Mouse (Mus musculus): Measurements from ENCODE around the gene Klf13. TPM values are rescaled to one million over a fixed set of nuclear protein-coding genes. Genes with fewer than 3 reads are reported as not detected.

Gene Klf13
- polyA plus RNA-seq, 1 experiment from 2014 or later = 32.0 TPM

DNA sequence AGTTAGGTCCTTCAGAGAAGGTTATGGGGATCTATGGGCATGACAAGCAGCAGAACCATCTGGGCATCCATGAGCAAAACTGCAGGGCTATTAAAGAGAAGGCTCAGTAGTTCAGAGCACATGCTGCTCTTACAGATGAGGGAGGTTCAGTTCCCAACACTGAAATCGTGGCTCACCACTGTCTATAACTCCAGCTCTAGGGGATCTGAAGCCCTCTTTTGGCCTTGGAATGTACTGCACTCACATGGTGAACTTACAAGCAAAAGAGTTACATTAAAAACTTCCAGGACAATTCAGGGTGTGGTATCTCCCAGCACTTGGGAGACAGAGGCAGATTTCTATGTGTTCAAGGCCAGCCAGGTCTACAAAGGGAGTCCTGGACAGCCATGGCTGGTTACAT is 15.7 kb downstream of the Klf13 start:
- no peak overlapping the region for H3K4me2 ChIP-seq
- 0 out of 2 replicates have a peak, but pooled peaks cover 2% of the 10 kb centered on the region for H3K36me3 ChIP-seq (ENCODE audit: control insufficient read depth, insufficient read depth, low read length)
- 85% methylated on average over 1 of the region's 1 CpGs for WGBS
- no peaks in the 10 kb centered on the region for H3K27me3 ChIP-seq (ENCODE audit: control insufficient read depth, insufficient read depth, low read length)
- DNase-seq (ENCODE audit: low spot score, missing footprints) (no peak), ATAC-seq (ENCODE audit: low FRiP score) (no peak)
- H3K4me1 ChIP-seq (ENCODE audit: control insufficient read depth, insufficient read depth, low read length) = peaks cover 6% of the 10 kb centered on the region; the same call in 1 of the 2 replicates
- H3K9me3 ChIP-seq (ENCODE audit: control insufficient read depth, low read length) = no peaks in the 10 kb centered on the region
- H3K4me3 ChIP-seq (ENCODE audit: low read depth, low read length) = no peak overlapping the region
- no peak overlapping the region for H3K27ac ChIP-seq (ENCODE audit: low read depth, low read length)
- H3K9ac ChIP-seq (ENCODE audit: low read length) = no peak overlapping the region

DNA sequence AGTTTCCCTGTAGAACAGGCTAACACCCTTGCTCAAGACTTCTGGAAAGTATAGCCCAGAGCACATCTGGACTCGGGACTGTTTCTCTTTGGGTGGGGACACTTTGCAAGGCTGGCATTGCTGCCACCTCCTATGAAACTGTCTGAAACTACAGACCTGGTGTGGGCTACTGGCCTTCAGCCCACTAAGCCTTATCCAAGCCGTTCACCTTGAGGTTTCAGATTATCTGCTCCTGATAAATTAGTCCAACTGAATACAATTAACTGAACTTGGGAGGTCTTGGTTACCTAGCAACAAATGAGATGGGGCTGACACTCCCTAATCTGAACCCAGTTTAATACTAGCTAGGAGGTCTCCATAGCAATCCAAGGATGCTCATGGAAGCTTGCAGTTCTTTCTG is 16.1 kb downstream of the Klf13 start:
- H3K9ac ChIP-seq (ENCODE audit: low read length) = no peak overlapping the region
- no peaks in the 10 kb centered on the region for H3K9me3 ChIP-seq (ENCODE audit: control insufficient read depth, low read length)
- 0 out of 2 replicates have a peak, but pooled peaks cover 2% of the 10 kb centered on the region for H3K36me3 ChIP-seq (ENCODE audit: control insufficient read depth, insufficient read depth, low read length)
- no peak overlapping the region for H3K27ac ChIP-seq (ENCODE audit: low read depth, low read length)
- H3K4me3 ChIP-seq (ENCODE audit: low read depth, low read length) = no peak overlapping the region
- whole genome bisulfite sequencing = 66% methylated on average over 2 of the region's 2 CpGs
- peaks cover 6% of the 10 kb centered on the region; the same call in 1 of the 2 replicates for H3K4me1 ChIP-seq (ENCODE audit: control insufficient read depth, insufficient read depth, low read length)
- H3K4me2 ChIP-seq = no peak overlapping the region
- no peak for ATAC-seq (ENCODE audit: low FRiP score)
- DNase-seq (ENCODE audit: low spot score, missing footprints) = no peak
- no peaks in the 10 kb centered on the region for H3K27me3 ChIP-seq (ENCODE audit: control insufficient read depth, insufficient read depth, low read length)

DNA sequence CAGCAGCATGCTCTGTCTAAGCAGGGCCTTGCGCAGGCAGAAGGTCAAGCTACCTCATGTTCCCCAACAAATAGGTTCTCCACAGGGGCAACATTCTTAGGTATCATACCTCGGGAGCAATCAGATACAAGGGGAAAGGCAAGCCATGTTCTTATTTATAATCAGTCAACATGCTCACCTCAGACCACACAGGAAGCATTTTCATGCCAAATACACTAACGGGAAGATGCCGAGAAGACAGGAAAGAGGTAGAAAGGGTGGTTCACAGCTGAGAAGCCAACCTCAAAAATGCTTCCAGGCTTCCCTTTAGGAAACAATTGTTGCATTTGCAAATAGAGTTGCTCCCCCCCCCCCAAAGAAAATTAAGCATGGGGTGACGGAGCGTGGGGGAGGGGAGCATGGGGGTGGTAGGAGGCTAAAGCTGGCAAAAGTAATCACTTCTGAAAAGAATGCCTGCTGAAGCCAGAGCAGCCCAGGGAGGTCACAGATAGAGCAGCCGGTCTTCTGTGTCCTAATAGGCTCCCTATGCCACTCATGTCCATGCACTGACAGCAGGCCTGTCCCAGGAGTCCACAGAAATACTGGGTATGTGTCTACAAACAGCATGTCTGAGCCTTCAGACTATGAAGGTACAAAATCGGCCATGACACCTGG is 16.7 kb downstream of the Klf13 start:
- Histone ChIP-seq H3K27me3 (ENCODE audit: control insufficient read depth, insufficient read depth, low read length) (no peaks in the 10 kb centered on the region), H3K9ac (ENCODE audit: low read length) (no peak overlapping the region), H3K4me1 (ENCODE audit: control insufficient read depth, insufficient read depth, low read length) (peaks cover 6% of the 10 kb centered on the region; the same call in 1 of the 2 replicates), H3K9me3 (ENCODE audit: control insufficient read depth, low read length) (no peaks in the 10 kb centered on the region), H3K4me2 (no peak overlapping the region), H3K4me3 (ENCODE audit: low read depth, low read length) (no peak overlapping the region), H3K36me3 (ENCODE audit: control insufficient read depth, insufficient read depth, low read length) (0 out of 2 replicates have a peak, but pooled peaks cover 2% of the 10 kb centered on the region), H3K27ac (ENCODE audit: low read depth, low read length) (no peak overlapping the region)
- 77% methylated on average over 8 of the region's 8 CpGs for WGBS
- DNase-seq (ENCODE audit: low spot score, missing footprints) (no peak), ATAC-seq (ENCODE audit: low FRiP score) (no peak; the same call in 1 of the 2 replicates)

DNA sequence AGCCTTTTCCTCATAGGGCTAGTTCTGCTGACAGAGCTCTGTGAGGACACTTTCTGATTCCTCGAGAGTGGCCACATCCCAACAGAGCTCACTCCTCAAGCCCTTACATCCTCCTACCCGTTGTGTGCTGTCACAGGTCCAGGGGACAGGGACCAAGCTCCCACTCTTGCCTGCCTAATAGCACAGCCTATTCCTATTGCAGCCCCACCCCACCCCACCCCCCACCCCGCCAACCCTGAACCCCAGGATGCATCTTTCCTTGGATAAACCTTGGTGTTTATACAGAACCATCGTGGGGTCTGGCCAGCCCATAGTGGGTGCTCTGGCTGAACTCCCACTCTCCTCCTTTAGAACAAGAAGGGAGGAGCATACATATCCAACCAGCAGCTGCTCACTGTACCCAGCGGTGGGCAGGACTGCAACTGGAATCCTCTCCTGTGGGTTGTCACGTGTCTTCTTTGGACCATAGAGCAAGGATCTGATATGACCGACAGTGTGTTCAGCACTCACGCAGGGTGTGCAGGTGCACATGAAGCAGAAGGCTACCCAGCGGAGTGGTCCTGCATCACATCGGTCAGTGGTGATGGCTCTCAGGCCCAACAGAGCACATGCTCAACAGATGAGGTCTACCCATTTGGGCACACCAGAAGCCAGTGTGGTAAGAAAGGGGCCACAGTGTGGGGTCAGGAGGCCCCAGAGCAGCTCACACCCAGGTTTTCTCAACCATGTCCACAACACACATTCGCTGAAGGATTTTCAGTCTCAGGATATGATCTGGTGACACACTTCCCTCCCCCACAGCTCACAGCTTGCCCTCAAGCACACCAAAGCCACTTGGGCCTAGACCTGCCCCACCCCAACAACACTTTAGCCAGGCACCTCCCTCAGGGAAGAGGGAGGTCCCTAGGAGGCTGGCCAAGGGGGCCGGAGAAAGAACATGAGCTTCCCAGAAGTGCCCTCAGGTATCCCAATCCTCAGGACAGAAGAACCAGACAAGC is 19.6 kb downstream of the Klf13 start:
- no peaks in the 10 kb centered on the region for H3K9me3 ChIP-seq (ENCODE audit: control insufficient read depth, low read length)
- 91% methylated on average over 12 of the region's 12 CpGs for WGBS
- no peaks in the 10 kb centered on the region for H3K27me3 ChIP-seq (ENCODE audit: control insufficient read depth, insufficient read depth, low read length)
- H3K4me3 ChIP-seq (ENCODE audit: low read depth, low read length) = no peak overlapping the region
- H3K4me2 ChIP-seq = no peak overlapping the region
- ATAC-seq (ENCODE audit: low FRiP score) = no peak
- H3K27ac ChIP-seq (ENCODE audit: low read depth, low read length) = no peak overlapping the region
- no peak for DNase-seq (ENCODE audit: low spot score, missing footprints)
- 0 out of 2 replicates have a peak, but pooled peaks cover 2% of the 10 kb centered on the region for H3K36me3 ChIP-seq (ENCODE audit: control insufficient read depth, insufficient read depth, low read length)
- H3K9ac ChIP-seq (ENCODE audit: low read length) = no peak overlapping the region
- H3K4me1 ChIP-seq (ENCODE audit: control insufficient read depth, insufficient read depth, low read length) = peaks cover 8% of the 10 kb centered on the region

DNA sequence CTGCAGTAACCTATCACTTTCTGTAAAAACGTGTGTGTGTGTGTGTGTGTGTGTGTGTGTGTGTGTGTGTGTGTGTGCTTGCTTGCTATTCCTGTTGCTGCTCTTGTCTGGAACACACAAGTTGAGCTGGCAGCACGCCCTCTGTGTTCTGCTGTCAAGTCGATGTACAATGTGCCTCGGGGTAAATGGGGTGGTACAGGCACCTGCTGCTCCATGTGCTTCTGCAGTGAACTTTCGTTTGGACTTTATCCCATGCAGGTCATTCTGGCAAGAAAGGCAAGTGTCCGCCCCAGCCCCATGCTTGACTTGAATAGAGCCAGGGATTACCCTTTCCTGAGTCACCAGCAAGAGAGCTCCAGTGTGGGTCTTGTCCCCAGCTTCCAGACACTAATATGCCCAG is 21.0 kb downstream of the Klf13 start:
- no peak overlapping the region for H3K4me3 ChIP-seq (ENCODE audit: low read depth, low read length)
- ATAC-seq (ENCODE audit: low FRiP score) = no peak
- no peak overlapping the region for H3K9ac ChIP-seq (ENCODE audit: low read length)
- 81% methylated on average over 6 of the region's 6 CpGs for WGBS
- H3K9me3 ChIP-seq (ENCODE audit: control insufficient read depth, low read length) = no peaks in the 10 kb centered on the region
- peaks cover 18% of the 10 kb centered on the region for H3K4me1 ChIP-seq (ENCODE audit: control insufficient read depth, insufficient read depth, low read length)
- no peak for DNase-seq (ENCODE audit: low spot score, missing footprints)
- H3K4me2 ChIP-seq = no peak overlapping the region
- 0 out of 2 replicates have a peak, but pooled peaks cover 2% of the 10 kb centered on the region for H3K36me3 ChIP-seq (ENCODE audit: control insufficient read depth, insufficient read depth, low read length)
- no peak overlapping the region for H3K27ac ChIP-seq (ENCODE audit: low read depth, low read length)
- no peaks in the 10 kb centered on the region for H3K27me3 ChIP-seq (ENCODE audit: control insufficient read depth, insufficient read depth, low read length)

DNA sequence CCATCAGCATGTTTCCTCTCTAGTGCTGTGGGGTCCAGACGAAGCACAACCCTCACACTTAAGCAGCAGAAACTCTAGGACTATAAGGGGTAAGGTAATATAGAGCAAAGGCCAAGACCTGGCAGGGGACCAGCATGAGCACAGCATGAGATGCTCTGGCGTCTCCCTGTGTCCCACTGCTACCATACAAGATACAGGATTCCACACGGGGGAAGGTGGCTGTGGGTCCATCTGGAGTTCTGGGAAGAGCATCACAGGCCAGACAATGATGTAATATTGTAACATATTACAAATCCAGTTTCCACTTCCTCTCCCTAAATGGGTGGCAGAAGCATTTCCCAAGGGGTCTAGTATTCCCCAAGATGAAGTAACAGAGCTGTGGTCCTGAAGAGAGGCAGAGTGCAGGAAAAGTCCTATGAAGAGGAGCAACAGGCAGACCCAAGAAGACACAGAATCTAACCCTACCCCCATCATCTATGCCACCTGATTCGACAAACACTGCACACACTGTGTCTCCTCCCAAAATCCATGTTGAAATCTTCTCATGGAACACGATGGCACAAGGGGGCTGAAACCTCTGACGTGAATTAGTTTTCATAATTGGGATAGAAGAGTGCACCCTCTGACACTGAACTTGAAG is 22.3 kb downstream of the Klf13 start, which contains the start of gene E030018B13Rik:
Gene E030018B13Rik, plus strand, starts transcription at position 590 of the 640 bp plus-strand sequence.
- WGBS = 82% methylated on average over 6 of the region's 6 CpGs
- Histone ChIP-seq H3K9ac (ENCODE audit: low read length) (no peak within 1 kb of the TSS), H3K4me3 (ENCODE audit: low read depth, low read length) (no peak within 1 kb of the TSS)

DNA sequence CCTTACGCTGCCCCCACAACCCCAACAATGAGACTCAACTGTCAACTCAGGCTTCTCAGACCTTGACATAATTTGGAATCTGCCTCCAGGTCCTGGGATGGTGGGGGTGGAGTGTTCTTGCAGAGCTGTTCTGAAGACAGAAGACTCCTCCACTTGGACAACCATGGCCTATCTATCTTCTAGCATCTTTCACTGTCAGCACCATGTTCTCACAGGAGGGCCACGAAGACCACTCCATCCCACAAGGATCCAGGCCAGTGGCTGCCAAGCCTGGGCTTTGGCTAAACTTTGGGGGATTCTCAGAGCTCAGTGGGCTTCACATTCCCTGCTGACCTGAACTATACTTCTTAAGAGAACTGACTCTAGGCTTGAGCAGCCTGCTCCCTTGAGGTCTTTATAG is 23.8 kb downstream of the Klf13 start:
- 0 out of 2 replicates have a peak, but pooled peaks cover 2% of the 10 kb centered on the region for H3K36me3 ChIP-seq (ENCODE audit: control insufficient read depth, insufficient read depth, low read length)
- H3K4me2 ChIP-seq = no peak overlapping the region
- 94% methylated on average over 2 of the region's 2 CpGs for WGBS
- ATAC-seq (ENCODE audit: low FRiP score) = no peak
- H3K4me3 ChIP-seq (ENCODE audit: low read depth, low read length) = no peak overlapping the region
- H3K27ac ChIP-seq (ENCODE audit: low read depth, low read length) = no peak overlapping the region
- H3K9me3 ChIP-seq (ENCODE audit: control insufficient read depth, low read length) = no peaks in the 10 kb centered on the region
- peaks cover 32% of the 10 kb centered on the region for H3K4me1 ChIP-seq (ENCODE audit: control insufficient read depth, insufficient read depth, low read length)
- DNase-seq (ENCODE audit: low spot score, missing footprints) = no peak
- no peaks in the 10 kb centered on the region for H3K27me3 ChIP-seq (ENCODE audit: control insufficient read depth, insufficient read depth, low read length)
- no peak overlapping the region for H3K9ac ChIP-seq (ENCODE audit: low read length)

More for the DNA sequence above, 22.3 kb downstream of the Klf13 start, which contains the start of gene E030018B13Rik:
- no peak for DNase-seq (ENCODE audit: low spot score, missing footprints)
- Histone ChIP-seq H3K9me3 (ENCODE audit: control insufficient read depth, low read length) (no peaks in the 10 kb centered on the region), H3K36me3 (ENCODE audit: control insufficient read depth, insufficient read depth, low read length) (0 out of 2 replicates have a peak, but pooled peaks cover 2% of the 10 kb centered on the region), H3K4me2 (no peak within 1 kb of the TSS), H3K27me3 (ENCODE audit: control insufficient read depth, insufficient read depth, low read length) (no peaks in the 10 kb centered on the region), H3K4me1 (ENCODE audit: control insufficient read depth, insufficient read depth, low read length) (peaks cover 28% of the 10 kb centered on the region), H3K27ac (ENCODE audit: low read depth, low read length) (no peak within 1 kb of the TSS)
- no peak for ATAC-seq (ENCODE audit: low FRiP score)

DNA sequence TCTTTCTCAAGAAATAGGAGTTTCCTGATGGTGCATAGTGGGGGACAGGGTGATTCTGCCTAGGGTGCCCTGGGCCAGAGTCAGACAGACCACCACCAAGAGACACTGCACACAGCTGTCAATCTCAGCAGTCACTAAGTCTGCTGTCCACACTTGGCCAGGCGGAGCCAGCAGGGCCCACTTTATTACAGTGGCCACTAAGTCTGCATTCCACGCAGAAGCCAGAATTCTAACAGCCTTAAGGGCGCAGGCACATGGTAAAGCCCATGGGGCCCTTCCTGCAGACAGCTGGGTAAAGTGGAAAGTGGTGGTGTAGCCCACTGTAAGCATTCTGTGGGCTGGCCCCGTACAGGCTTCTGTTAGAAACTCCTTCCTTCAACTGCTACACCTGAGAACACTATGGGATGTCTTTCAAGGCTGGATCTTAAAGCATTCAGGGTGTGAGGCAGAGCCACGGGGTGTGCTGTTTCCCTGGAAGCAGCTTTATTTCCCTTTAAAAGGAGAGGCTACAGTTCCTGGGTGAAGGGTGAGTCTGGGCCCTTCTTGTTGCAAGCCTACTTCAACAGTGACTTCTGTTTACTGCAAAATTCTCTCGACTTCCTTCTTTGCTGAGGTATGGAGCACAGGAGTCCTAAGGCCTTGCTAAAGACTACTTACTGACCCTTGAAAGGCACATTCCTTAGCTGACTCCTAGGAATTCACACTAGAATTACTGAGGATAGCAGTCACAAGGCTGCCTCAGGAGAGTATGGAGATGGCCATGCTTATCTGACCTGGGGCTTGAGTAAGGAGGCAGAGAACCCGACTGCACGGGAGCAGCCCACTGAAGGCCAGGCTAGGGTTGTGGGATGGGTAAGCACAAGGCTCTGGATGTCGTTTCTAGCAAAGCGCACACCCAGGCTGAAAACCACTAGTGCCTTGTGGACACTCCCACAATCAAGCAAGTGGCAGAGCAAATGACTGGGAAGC is 24.7 kb downstream of the Klf13 start:
- H3K4me1 ChIP-seq (ENCODE audit: control insufficient read depth, insufficient read depth, low read length) = peaks cover 32% of the 10 kb centered on the region
- H3K27me3 ChIP-seq (ENCODE audit: control insufficient read depth, insufficient read depth, low read length) = no peaks in the 10 kb centered on the region
- no peak overlapping the region for H3K4me3 ChIP-seq (ENCODE audit: low read depth, low read length)
- no peaks in the 10 kb centered on the region for H3K9me3 ChIP-seq (ENCODE audit: control insufficient read depth, low read length)
- WGBS = 49% methylated on average over 10 of the region's 10 CpGs
- H3K36me3 ChIP-seq (ENCODE audit: control insufficient read depth, insufficient read depth, low read length) = no peaks in the 10 kb centered on the region
- ATAC-seq (ENCODE audit: low FRiP score) = peak; percentile 43
- no peak overlapping the region for H3K9ac ChIP-seq (ENCODE audit: low read length)
- no peak for DNase-seq (ENCODE audit: low spot score, missing footprints)
- H3K27ac ChIP-seq (ENCODE audit: low read depth, low read length) = no peak overlapping the region
- H3K4me2 ChIP-seq = no peak overlapping the region

All from midbrain, embryonic 11.5 days (tissue).